In the genomic region with DNA sequence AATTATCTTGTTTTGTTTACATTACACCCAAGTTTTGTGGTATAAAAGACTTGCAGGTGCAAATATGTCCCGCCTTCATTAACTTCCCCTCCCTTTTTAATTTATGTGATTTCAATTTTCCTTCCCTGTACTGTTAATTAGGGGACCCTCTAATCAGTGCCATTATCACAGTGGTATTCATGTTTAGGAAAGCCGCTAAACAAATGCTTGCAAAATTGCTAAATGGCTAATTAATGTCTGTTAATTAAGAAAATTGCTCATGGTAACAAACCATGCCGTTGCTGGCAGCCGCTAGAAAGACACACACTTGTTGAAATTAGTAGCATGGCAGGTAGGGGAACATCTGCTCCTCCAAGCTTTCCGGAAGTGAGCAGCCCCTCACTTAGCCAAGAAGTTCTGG, we compare ENCODE assay signal across 15 mouse cellular contexts.
"Had no signal": no experiment of that assay in that cellular context is flagged by ENCODE, and none has a peak within 500 bp of the region (broad histone marks: within the 10 kb centered on the region; RNA-seq: fewer than 3 reads in every experiment).

No protein-coding gene starts in this region.

- ATAC-seq: liver, postnatal 0 days; midbrain, embryonic 13.5 days had no signal

- H3K27me3 ChIP-seq: liver, embryonic 13.5 days; lung, embryonic 15.5 days; midbrain, embryonic 13.5 days had no signal

- H3K9ac ChIP-seq: liver, embryonic 13.5 days; liver, postnatal 0 days; lung, embryonic 15.5 days; midbrain, embryonic 13.5 days had no signal

- H3K27ac ChIP-seq: kidney, postnatal 0 days; layer of hippocampus, adult 2 months; liver, embryonic 13.5 days; lung, embryonic 15.5 days had no signal

- H3K4me2 ChIP-seq: liver, embryonic 13.5 days; lung, embryonic 15.5 days; midbrain, embryonic 13.5 days had no signal

- H3K9me3 ChIP-seq: liver, embryonic 13.5 days; lung, embryonic 15.5 days; midbrain, embryonic 13.5 days had no signal

- H3K4me1 ChIP-seq: lung, embryonic 15.5 days had no signal

- DNase-seq: kidney, adult 9 months; kidney, postnatal 36 days; left cerebral cortex, postnatal 4 days; liver; liver, embryonic 13.5 days; liver, postnatal 0 days; lung, postnatal 14 days; right cerebral cortex, adult 18-20 months; right cerebral cortex, postnatal 25 days; thymus, postnatal 36 days had no signal

- H3K4me3 ChIP-seq: layer of hippocampus, adult 2 months; liver, embryonic 13.5 days; lung, embryonic 15.5 days; midbrain, embryonic 13.5 days; myocyte had no signal
